Mouse (Mus musculus) stomach, embryonic 16.5 days (tissue): ENCODE measurements around the gene Tnnt3. TPM values are rescaled to one million over a fixed set of nuclear protein-coding genes. Genes with fewer than 3 reads are reported as not detected.

Experiments
- ATAC-seq: fragments of 200-750 bp; cut with Nextera tagmentation; 2 replicates; pipeline ENCODE4 v1.8.0; 2017; ENCODE audit warnings: moderate number of reproducible peaks, moderate TSS enrichment; ENCODE audit not compliant: insufficient read depth, low FRiP score
- H3K27ac ChIP-seq: fragments of 300-500 bp; sonication (generic); 2 replicates; pipeline ENCODE4 v1.5.1; 2014; ENCODE audit warnings: low read length
- H3K27me3 ChIP-seq: fragments of 300-500 bp; sonication (generic); 2 replicates; pipeline ENCODE4 v1.6.1; 2014; ENCODE audit warnings: low read length, control low read depth, mixed read lengths; ENCODE audit not compliant: control insufficient read depth, insufficient read depth
- H3K36me3 ChIP-seq: fragments of 300-500 bp; sonication (generic); 2 replicates; pipeline ENCODE4 v1.6.1; 2014; ENCODE audit warnings: low read length; ENCODE audit not compliant: control insufficient read depth, insufficient read depth
- H3K4me1 ChIP-seq: fragments of 300-500 bp; sonication (generic); 2 replicates; pipeline ENCODE4 v1.6.1; 2014; ENCODE audit warnings: low read length, control low read depth, mixed read lengths; ENCODE audit not compliant: control insufficient read depth, insufficient read depth
- H3K4me2 ChIP-seq: fragments of 300-500 bp; sonication (generic); 2 replicates; pipeline ENCODE4 v1.6.1; 2014; ENCODE audit warnings: low read depth, low read length, mixed read lengths
- H3K4me3 ChIP-seq: fragments of 300-500 bp; sonication (generic); replicated peaks from 2 replicates; pipeline ENCODE4 v1.5.1; 2014; ENCODE audit warnings: mild to moderate bottlenecking, low read length
- H3K9ac ChIP-seq: fragments of 300-500 bp; sonication (generic); 2 replicates; pipeline ENCODE4 v1.6.1; 2014; ENCODE audit warnings: low read length
- H3K9me3 ChIP-seq: fragments of 300-500 bp; sonication (generic); replicated peaks from 2 replicates; pipeline ENCODE4 v1.6.1; 2016; ENCODE audit warnings: low read length, control low read depth; ENCODE audit not compliant: control insufficient read depth
- WGBS: fragments of 180-500 bp; shearing (Covaris S2); extraction: QIAGEN DNeasy Blood & Tissue Kit; methylation state at CpG from one replicate; pipeline ENCODE4 v1.1.7; 2014; 5-methylcytosine and 5-hydroxymethylcytosine counted together
- polyA plus RNA-seq: library from polyadenylated mRNA; unstranded; fragments of >200 nt; fragmentation: Nextera tagmentation; extraction: Ambion mirVana; gene quantifications from 2 replicates; pipeline ENCODE4 v1.2.1, GENCODE M21; 2015

Tnnt3 gene
- polyA plus RNA-seq, 1 experiment from 2014 or later, result 208 TPM

GRCm38 (mm10) chr7:142507453-142507852 lies 8.8 kb downstream of the Tnnt3 start:
- Histone ChIP-seq H3K4me2 (no peak overlapping the region), H3K27me3 (no peaks in the 10 kb centered on the region), H3K4me3 (no peak overlapping the region), H3K27ac (no peak overlapping the region), H3K36me3 (no peaks in the 10 kb centered on the region), H3K9ac (no peak overlapping the region), H3K4me1 (peaks cover 32% of the 10 kb centered on the region), H3K9me3 (no peaks in the 10 kb centered on the region)
- no peak for ATAC-seq
- 95% methylated on average over 9 of the region's 9 CpGs for WGBS

GRCm38 (mm10) chr7:142509518-142509917 lies 10.9 kb downstream of the Tnnt3 start:
- peaks cover 32% of the 10 kb centered on the region for H3K4me1 ChIP-seq
- no peaks in the 10 kb centered on the region for H3K9me3 ChIP-seq
- no peaks in the 10 kb centered on the region for H3K36me3 ChIP-seq
- no peak overlapping the region for H3K4me3 ChIP-seq
- H3K27me3 ChIP-seq, result no peaks in the 10 kb centered on the region
- 14% methylated on average over 14 of the region's 14 CpGs for WGBS
- ATAC-seq, result no peak
- peak overlapping the region; percentile 96 for H3K27ac ChIP-seq
- H3K4me2 ChIP-seq, result no peak overlapping the region
- H3K9ac ChIP-seq, result peak overlapping the region; percentile 38; the same call in 1 of the 2 replicates

GRCm38 (mm10) chr7:142510021-142510777 lies 11.6 kb downstream of the Tnnt3 start:
- H3K4me1 ChIP-seq, result peaks cover 33% of the 10 kb centered on the region
- H3K27me3 ChIP-seq, result no peaks in the 10 kb centered on the region
- no peaks in the 10 kb centered on the region for H3K36me3 ChIP-seq
- no peak overlapping the region for H3K4me2 ChIP-seq
- ATAC-seq, result peak; percentile 39; the same call in 1 of the 2 replicates
- WGBS, result 21% methylated on average over 12 of the region's 12 CpGs
- H3K4me3 ChIP-seq, result no peak overlapping the region
- H3K9me3 ChIP-seq, result no peaks in the 10 kb centered on the region
- H3K9ac ChIP-seq, result peak overlapping the region; percentile 60
- H3K27ac ChIP-seq, result peak overlapping the region; percentile 96

GRCm38 (mm10) chr7:142514048-142514447 lies 15.4 kb downstream of the Tnnt3 start:
- 82% methylated on average over 4 of the region's 4 CpGs for WGBS
- H3K4me3 ChIP-seq, result no peak overlapping the region
- no peaks in the 10 kb centered on the region for H3K27me3 ChIP-seq
- no peak overlapping the region for H3K4me2 ChIP-seq
- ATAC-seq, result no peak
- no peaks in the 10 kb centered on the region for H3K36me3 ChIP-seq
- H3K27ac ChIP-seq, result no peak overlapping the region
- H3K4me1 ChIP-seq, result peaks cover 41% of the 10 kb centered on the region
- H3K9ac ChIP-seq, result no peak overlapping the region
- no peaks in the 10 kb centered on the region for H3K9me3 ChIP-seq

- Histone ChIP-seq H3K27ac (peak overlapping the region; percentile 90), H3K9ac (peak overlapping the region; percentile 55), H3K9me3 (no peaks in the 10 kb centered on the region), H3K27me3 (no peaks in the 10 kb centered on the region), H3K4me3 (no peak overlapping the region), H3K36me3 (no peaks in the 10 kb centered on the region), H3K4me2 (peak overlapping the region; percentile 36), H3K4me1 (peaks cover 33% of the 10 kb centered on the region)
- whole genome bisulfite sequencing, result 28% methylated on average over 21 of the region's 21 CpGs
- peak; percentile 83 for ATAC-seq
Measured at GRCm38 (mm10) chr7:142516221-142516978, 17.8 kb downstream of the Tnnt3 start.

- Histone ChIP-seq H3K36me3 (no peaks in the 10 kb centered on the region), H3K27me3 (no peaks in the 10 kb centered on the region), H3K4me1 (peaks cover 38% of the 10 kb centered on the region), H3K4me3 (no peak overlapping the region), H3K27ac (no peak overlapping the region), H3K9me3 (no peaks in the 10 kb centered on the region), H3K4me2 (no peak overlapping the region), H3K9ac (no peak overlapping the region)
- 44% methylated on average over 3 of the region's 3 CpGs for WGBS
- no peak; the same call in 1 of the 2 replicates for ATAC-seq
Measured at GRCm38 (mm10) chr7:142517531-142517930, 18.9 kb downstream of the Tnnt3 start.

GRCm38 (mm10) chr7:142520331-142520730 lies 21.7 kb downstream of the Tnnt3 start:
- Histone ChIP-seq H3K9ac (no peak overlapping the region), H3K9me3 (no peaks in the 10 kb centered on the region), H3K4me3 (no peak overlapping the region), H3K4me1 (peaks cover 54% of the 10 kb centered on the region), H3K27ac (peak overlapping the region; percentile 55; the same call in 1 of the 2 replicates), H3K27me3 (no peaks in the 10 kb centered on the region), H3K4me2 (no peak overlapping the region), H3K36me3 (no peaks in the 10 kb centered on the region)
- ATAC-seq, result no peak
- 77% methylated on average over 4 of the region's 4 CpGs for WGBS

GRCm38 (mm10) chr7:142522352-142522751 lies 23.7 kb downstream of the Tnnt3 start:
- WGBS, result 39% methylated on average over 4 of the region's 4 CpGs
- peak; percentile 48; the same call in 1 of the 2 replicates for ATAC-seq
- no peak overlapping the region for H3K9ac ChIP-seq
- H3K9me3 ChIP-seq, result no peaks in the 10 kb centered on the region
- H3K27ac ChIP-seq, result peak overlapping the region; percentile 81; the same call in 1 of the 2 replicates
- H3K36me3 ChIP-seq, result no peaks in the 10 kb centered on the region
- H3K27me3 ChIP-seq, result no peaks in the 10 kb centered on the region
- H3K4me1 ChIP-seq, result peaks cover 49% of the 10 kb centered on the region
- no peak overlapping the region for H3K4me3 ChIP-seq
- no peak overlapping the region for H3K4me2 ChIP-seq
